Mouse (Mus musculus) heart, embryonic 15.5 days (tissue): ENCODE measurements around the gene Gpr89. TPM values are rescaled to one million over a fixed set of nuclear protein-coding genes. Genes with fewer than 3 reads are reported as not detected.

Experiments used
- ATAC-seq: fragments of 200-750 bp; cut with Nextera tagmentation; replicated peaks from 2 replicates; pipeline ENCODE4 v1.8.0; 2017; ENCODE audit warnings: low read depth, moderate TSS enrichment; ENCODE audit not compliant: insufficient number of reproducible peaks, insufficient read depth, low FRiP score
- H3K27ac ChIP-seq: fragments of 300-500 bp; sonication (generic); 2 replicates; pipeline ENCODE4 v1.5.1; 2015; ENCODE audit warnings: mild to moderate bottlenecking, inconsistent platforms
- H3K27me3 ChIP-seq: fragments of 300-500 bp; sonication (generic); 2 replicates; pipeline ENCODE4 v1.6.1; 2015; ENCODE audit warnings: inconsistent platforms
- H3K36me3 ChIP-seq: fragments of 300-500 bp; sonication (generic); 2 replicates; pipeline ENCODE4 v1.6.1; 2015; ENCODE audit warnings: mild to moderate bottlenecking, inconsistent platforms
- H3K4me1 ChIP-seq: fragments of 300-500 bp; sonication (generic); replicated peaks from 2 replicates; pipeline ENCODE4 v1.6.1; 2015; ENCODE audit warnings: inconsistent platforms
- H3K4me2 ChIP-seq: fragments of 300-500 bp; sonication (generic); 2 replicates; pipeline ENCODE4 v1.6.1; 2015; ENCODE audit warnings: inconsistent platforms, mild to moderate bottlenecking, moderate library complexity
- H3K4me3 ChIP-seq: fragments of 300-500 bp; sonication (generic); 2 replicates; pipeline ENCODE4 v1.5.1; 2015; ENCODE audit warnings: mild to moderate bottlenecking, inconsistent platforms
- H3K9ac ChIP-seq: fragments of 300-500 bp; sonication (generic); 2 replicates; pipeline ENCODE4 v1.6.1; 2015; ENCODE audit warnings: mild to moderate bottlenecking, inconsistent platforms
- H3K9me3 ChIP-seq: fragments of 300-500 bp; sonication (generic); replicated peaks from 2 replicates; pipeline ENCODE4 v1.6.1; 2016; ENCODE audit warnings: inconsistent platforms
- WGBS: fragments of 180-500 bp; shearing (Covaris S2); methylation state at CpG from one replicate; pipeline ENCODE4 v1.1.7; 2015; ENCODE audit warnings: mixed read lengths; 5-methylcytosine and 5-hydroxymethylcytosine counted together
- polyA plus RNA-seq: library from polyadenylated mRNA; unstranded; fragments of >200 nt; fragmentation: Nextera tagmentation; extraction: Ambion mirVana; gene quantifications from 2 replicates; pipeline ENCODE4 v1.2.1, GENCODE M21; 2015

Gene Gpr89
- polyA plus RNA-seq, 1 experiment from 2014 or later, result 24.6 TPM

GRCm38 (mm10) chr3:96904393-96904792 is 753 bp downstream of the Gpr89 start, which contains the start of gene Gja5:
Gene Gja5, plus strand, starts transcription at chr3:96904693.
- 13% methylated on average over 14 of the region's 14 CpGs for WGBS
- no peak for ATAC-seq
- Histone ChIP-seq H3K4me2 (peak within 1 kb of the TSS; percentile 85), H3K9me3 (no peaks in the 10 kb centered on the region), H3K4me3 (peak within 1 kb of the TSS; percentile 87), H3K27me3 (peaks cover 13% of the 10 kb centered on the region), H3K36me3 (no peaks in the 10 kb centered on the region), H3K4me1 (peaks cover 9% of the 10 kb centered on the region), H3K27ac (peak within 1 kb of the TSS; percentile 24; the same call in 1 of the 2 replicates), H3K9ac (peak within 1 kb of the TSS; percentile 85)

- Histone ChIP-seq H3K4me2 (no peak overlapping the region), H3K27ac (no peak overlapping the region), H3K27me3 (peaks cover 10% of the 10 kb centered on the region), H3K4me1 (peaks cover 9% of the 10 kb centered on the region), H3K36me3 (peaks cover 8% of the 10 kb centered on the region), H3K9ac (no peak overlapping the region), H3K4me3 (no peak overlapping the region), H3K9me3 (no peaks in the 10 kb centered on the region)
- no peak for ATAC-seq
- 83% methylated on average over 4 of the region's 4 CpGs for WGBS
Measured at GRCm38 (mm10) chr3:96902336-96902999, 2.7 kb downstream of the Gpr89 start.

GRCm38 (mm10) chr3:96883690-96884089 is 21.5 kb downstream of the Gpr89 start:
- peaks cover 31% of the 10 kb centered on the region; the same call in 1 of the 2 replicates for H3K36me3 ChIP-seq
- H3K9me3 ChIP-seq, result no peaks in the 10 kb centered on the region
- ATAC-seq, result no peak
- H3K9ac ChIP-seq, result no peak overlapping the region
- WGBS, result 91% methylated on average over 7 of the region's 7 CpGs
- H3K4me2 ChIP-seq, result no peak overlapping the region
- no peaks in the 10 kb centered on the region for H3K4me1 ChIP-seq
- H3K27me3 ChIP-seq, result no peaks in the 10 kb centered on the region
- no peak overlapping the region for H3K27ac ChIP-seq
- no peak overlapping the region for H3K4me3 ChIP-seq

GRCm38 (mm10) chr3:96882061-96882849 is 22.9 kb downstream of the Gpr89 start:
- Histone ChIP-seq H3K4me3 (no peak overlapping the region), H3K9me3 (no peaks in the 10 kb centered on the region), H3K27ac (no peak overlapping the region), H3K4me2 (no peak overlapping the region), H3K36me3 (peaks cover 30% of the 10 kb centered on the region), H3K4me1 (no peaks in the 10 kb centered on the region), H3K27me3 (no peaks in the 10 kb centered on the region), H3K9ac (no peak overlapping the region)
- no peak for ATAC-seq
- WGBS, result 91% methylated on average over 14 of the region's 14 CpGs

GRCm38 (mm10) chr3:96881557-96881956 is 23.6 kb downstream of the Gpr89 start:
- WGBS, result 72% methylated on average over 6 of the region's 6 CpGs
- Histone ChIP-seq H3K9ac (no peak overlapping the region), H3K27me3 (no peaks in the 10 kb centered on the region), H3K4me1 (no peaks in the 10 kb centered on the region), H3K4me2 (no peak overlapping the region), H3K4me3 (no peak overlapping the region), H3K27ac (no peak overlapping the region), H3K36me3 (peaks cover 28% of the 10 kb centered on the region), H3K9me3 (no peaks in the 10 kb centered on the region)
- no peak for ATAC-seq

- Histone ChIP-seq H3K27me3 (no peaks in the 10 kb centered on the region), H3K27ac (no peak overlapping the region), H3K9me3 (no peaks in the 10 kb centered on the region), H3K36me3 (peaks cover 32% of the 10 kb centered on the region), H3K9ac (no peak overlapping the region), H3K4me1 (no peaks in the 10 kb centered on the region), H3K4me2 (no peak overlapping the region), H3K4me3 (no peak overlapping the region)
- WGBS, result 82% methylated on average over 4 of the region's 4 CpGs
- no peak for ATAC-seq
Measured at GRCm38 (mm10) chr3:96880385-96880784, 24.8 kb downstream of the Gpr89 start.

GRCm38 (mm10) chr3:96879536-96879935 is 25.6 kb downstream of the Gpr89 start:
- no peak overlapping the region for H3K4me2 ChIP-seq
- no peaks in the 10 kb centered on the region for H3K9me3 ChIP-seq
- H3K36me3 ChIP-seq, result peaks cover 39% of the 10 kb centered on the region
- no peak for ATAC-seq
- H3K4me3 ChIP-seq, result no peak overlapping the region
- no peak overlapping the region for H3K27ac ChIP-seq
- 81% methylated on average over 9 of the region's 9 CpGs for WGBS
- H3K4me1 ChIP-seq, result no peaks in the 10 kb centered on the region
- H3K27me3 ChIP-seq, result no peaks in the 10 kb centered on the region
- H3K9ac ChIP-seq, result no peak overlapping the region

GRCm38 (mm10) chr3:96874808-96875571 is 30.2 kb downstream of the Gpr89 start:
- Histone ChIP-seq H3K4me3 (no peak overlapping the region), H3K4me1 (no peaks in the 10 kb centered on the region), H3K9me3 (no peaks in the 10 kb centered on the region), H3K36me3 (peaks cover 52% of the 10 kb centered on the region), H3K27ac (no peak overlapping the region), H3K4me2 (no peak overlapping the region), H3K27me3 (no peaks in the 10 kb centered on the region), H3K9ac (no peak overlapping the region)
- no peak for ATAC-seq
- WGBS, result 77% methylated on average over 7 of the region's 7 CpGs

GRCm38 (mm10) chr3:96872501-96872900 is 32.6 kb downstream of the Gpr89 start:
- no peak for ATAC-seq
- Histone ChIP-seq H3K9me3 (no peaks in the 10 kb centered on the region), H3K9ac (no peak overlapping the region), H3K4me2 (no peak overlapping the region), H3K27me3 (no peaks in the 10 kb centered on the region), H3K27ac (no peak overlapping the region), H3K36me3 (peaks cover 58% of the 10 kb centered on the region), H3K4me3 (no peak overlapping the region), H3K4me1 (no peaks in the 10 kb centered on the region)
- 92% methylated on average over 8 of the region's 8 CpGs for WGBS

GRCm38 (mm10) chr3:96871070-96871469 is 34.1 kb downstream of the Gpr89 start:
- no peak for ATAC-seq
- H3K36me3 ChIP-seq, result peaks cover 49% of the 10 kb centered on the region
- H3K27ac ChIP-seq, result no peak overlapping the region
- no peak overlapping the region for H3K4me3 ChIP-seq
- no peaks in the 10 kb centered on the region for H3K27me3 ChIP-seq
- no peak overlapping the region for H3K9ac ChIP-seq
- H3K9me3 ChIP-seq, result no peaks in the 10 kb centered on the region
- WGBS, result 79% methylated on average over 8 of the region's 8 CpGs
- H3K4me2 ChIP-seq, result no peak overlapping the region
- no peaks in the 10 kb centered on the region for H3K4me1 ChIP-seq

- H3K4me1 ChIP-seq, result no peaks in the 10 kb centered on the region
- H3K27ac ChIP-seq, result no peak overlapping the region
- 93% methylated on average over 2 of the region's 2 CpGs for WGBS
- H3K4me3 ChIP-seq, result no peak overlapping the region
- H3K27me3 ChIP-seq, result no peaks in the 10 kb centered on the region
- H3K36me3 ChIP-seq, result peaks cover 47% of the 10 kb centered on the region
- ATAC-seq, result no peak
- no peak overlapping the region for H3K4me2 ChIP-seq
- H3K9ac ChIP-seq, result no peak overlapping the region
- no peaks in the 10 kb centered on the region for H3K9me3 ChIP-seq
Measured at GRCm38 (mm10) chr3:96870270-96870669, 34.9 kb downstream of the Gpr89 start.
